Mouse (Mus musculus) urinary bladder, postnatal 4 days (tissue): Measurements from ENCODE around the gene Prkce.

Experiments
- DNase-seq, 2 experiments: peaks; one replicate each; pipeline ENCODE4 v3.0.0; 2021 to 2022; ENCODE audit warnings: low spot score in 2 of 2

The Prkce gene

DNA sequence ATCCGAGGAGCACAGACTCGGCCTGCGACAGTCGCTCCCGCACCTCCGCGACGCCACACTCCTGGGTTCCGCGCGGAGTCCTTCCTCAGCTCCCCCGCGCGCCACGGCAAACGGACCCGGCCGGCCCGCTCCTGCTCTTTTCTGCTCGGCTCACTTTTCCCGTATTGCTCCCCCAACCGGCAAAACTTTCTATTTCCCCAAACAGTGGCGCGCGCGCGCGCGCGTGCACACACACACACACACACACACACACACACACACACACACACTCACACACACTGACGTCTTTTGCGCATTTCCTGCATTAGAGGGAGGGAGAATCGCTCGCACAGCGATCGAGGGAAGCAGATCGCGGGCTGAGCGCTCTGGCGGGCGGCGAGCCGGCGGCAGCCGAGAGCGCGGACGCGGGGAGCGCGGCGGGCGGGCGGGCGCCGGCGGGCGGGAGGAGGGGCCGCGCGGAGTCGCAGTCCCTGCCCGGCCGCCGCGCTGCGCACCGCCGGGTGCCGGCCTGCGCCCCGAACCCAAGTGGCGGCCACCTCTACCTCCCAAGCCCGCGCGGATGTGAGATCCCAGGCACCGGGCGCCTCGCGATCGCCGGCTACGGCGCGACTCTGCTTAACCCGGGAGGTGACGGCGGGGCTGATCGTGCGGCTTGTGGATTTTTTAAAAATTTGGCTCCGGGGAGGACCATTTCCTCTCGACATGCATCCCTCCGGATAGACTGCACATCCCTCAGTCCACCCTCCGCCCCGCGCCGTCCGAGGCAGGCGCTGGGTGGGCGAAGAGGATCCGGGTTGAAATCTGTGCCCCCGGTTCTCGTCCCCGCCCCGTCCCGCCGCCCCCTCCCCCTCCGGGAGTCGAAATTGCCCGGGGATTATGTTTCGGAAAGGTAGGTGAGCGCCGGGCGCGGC is at the start of gene Prkce:
Gene Prkce (plus strand): TSS at position 466 of the 911 bp plus-strand sequence.
- peak; percentile 81 to 89 for DNase-seq

DNA sequence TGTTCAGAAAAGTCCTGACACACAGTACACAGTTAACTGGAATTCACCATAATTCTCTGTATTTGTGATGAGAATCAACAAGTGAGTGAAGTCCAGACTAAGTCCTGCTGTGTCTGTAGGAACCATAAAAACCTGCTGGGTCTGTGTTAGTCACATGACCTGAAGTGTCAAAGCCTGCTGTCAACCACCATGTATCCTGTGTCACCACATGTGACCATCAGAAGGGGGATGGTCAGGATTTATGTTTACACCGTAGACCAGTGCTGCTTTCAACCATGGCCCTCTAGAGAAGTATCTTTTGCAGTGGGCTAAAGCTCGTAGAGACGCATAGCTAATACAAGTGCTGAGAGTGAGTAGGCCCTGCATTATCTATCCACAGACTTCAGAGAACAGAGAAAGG is 44.4 kb upstream of the Prkce start:
- no peak for DNase-seq

DNA sequence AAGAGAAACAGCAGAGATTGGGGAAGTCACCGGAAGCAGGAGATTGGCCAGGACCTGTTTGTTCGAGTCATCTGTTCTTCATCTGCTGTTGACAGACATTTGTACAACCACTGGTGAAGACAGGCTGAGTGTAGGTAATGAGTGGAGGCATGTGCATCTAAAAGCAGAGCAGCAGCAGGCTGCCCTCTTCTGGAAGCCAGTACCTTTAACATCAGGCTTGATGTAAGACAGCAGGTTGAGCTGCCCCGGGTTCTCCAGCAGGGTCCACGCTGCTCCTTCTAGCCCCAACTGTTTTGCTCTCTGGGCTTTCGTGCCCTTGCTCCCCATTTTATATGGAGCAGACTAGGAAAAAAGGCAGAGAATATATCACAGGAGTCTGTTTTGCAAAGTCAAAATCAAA is 41.7 kb upstream of the Prkce start:
- no peak for DNase-seq

DNA sequence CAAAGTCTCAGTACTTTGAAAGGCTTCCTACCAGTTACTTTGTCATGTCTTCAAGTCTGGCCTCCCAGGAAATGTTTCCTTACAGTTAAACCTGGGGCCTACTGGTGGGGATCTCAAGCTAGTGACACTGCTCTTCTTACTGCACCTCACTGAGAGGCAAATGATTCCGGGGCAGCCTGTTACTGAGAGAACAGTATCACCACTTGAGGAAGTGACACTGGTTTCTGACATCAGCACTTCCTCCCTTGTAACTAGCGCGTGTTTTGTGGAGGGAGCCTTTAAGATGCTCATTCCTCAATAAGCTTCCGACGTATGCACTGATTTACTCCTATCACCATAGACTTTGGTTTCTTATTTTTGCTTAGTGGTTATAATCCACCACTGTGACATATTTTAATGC is 39.4 kb upstream of the Prkce start:
- DNase-seq = no peak

DNA sequence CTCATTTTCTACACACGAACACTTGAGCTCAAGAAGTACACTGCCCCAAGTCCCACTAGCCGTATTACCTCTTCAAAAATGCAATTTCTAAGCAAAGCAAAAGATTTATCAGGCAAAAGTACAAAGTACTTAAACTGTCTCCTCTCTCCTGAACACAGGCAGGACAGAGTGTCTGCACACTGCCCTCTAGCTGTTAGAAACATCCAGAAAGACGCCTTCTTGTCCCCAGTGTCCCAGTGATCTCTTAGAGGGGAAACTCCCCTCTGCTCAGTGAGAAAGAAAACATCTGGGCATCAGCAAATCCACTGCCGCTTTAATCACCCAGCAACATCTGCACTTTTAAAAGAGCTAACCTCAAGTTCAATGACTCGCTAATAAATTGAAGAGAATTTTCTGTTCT is 35.1 kb upstream of the Prkce start:
- no peak for DNase-seq

DNA sequence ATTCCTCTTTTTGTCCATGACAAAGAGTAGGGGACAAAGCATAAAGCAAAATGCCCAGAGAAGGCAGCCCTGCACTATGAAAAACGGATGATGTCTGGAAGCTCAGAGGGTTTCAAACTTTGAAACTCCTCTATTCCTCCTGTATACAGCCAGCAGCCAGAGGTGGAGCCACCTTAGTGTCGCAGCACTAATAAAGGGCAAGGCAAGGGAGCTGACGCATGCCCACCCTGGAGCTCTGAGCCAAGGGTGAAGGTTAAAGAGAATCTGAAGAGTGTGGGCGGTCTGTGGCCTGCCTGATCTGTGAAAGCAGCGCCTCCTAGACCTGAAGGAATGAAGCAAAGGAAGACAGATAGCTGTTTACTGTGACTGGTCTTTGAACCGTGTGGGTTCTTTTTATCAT is 33.1 kb upstream of the Prkce start:
- no peak for DNase-seq

DNA sequence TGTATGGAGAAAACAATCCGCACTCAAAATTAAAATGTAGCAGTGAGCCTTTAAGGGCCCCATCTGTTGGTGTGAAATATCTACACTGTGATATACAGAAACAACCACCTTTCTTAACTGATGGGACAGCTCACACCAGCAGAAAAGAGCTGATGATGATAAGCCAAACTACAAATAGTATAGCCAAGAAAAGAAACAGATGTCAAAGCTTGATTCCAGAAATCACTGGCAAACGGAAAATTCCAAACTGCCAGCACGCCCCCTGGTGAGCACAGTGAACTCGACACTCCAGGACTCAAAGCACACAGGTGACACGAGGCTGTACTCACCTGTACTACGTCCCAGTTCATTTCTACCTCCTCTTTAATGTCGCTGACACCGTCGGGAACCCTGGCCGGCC is 31.8 kb upstream of the Prkce start:
- no peak for DNase-seq

DNA sequence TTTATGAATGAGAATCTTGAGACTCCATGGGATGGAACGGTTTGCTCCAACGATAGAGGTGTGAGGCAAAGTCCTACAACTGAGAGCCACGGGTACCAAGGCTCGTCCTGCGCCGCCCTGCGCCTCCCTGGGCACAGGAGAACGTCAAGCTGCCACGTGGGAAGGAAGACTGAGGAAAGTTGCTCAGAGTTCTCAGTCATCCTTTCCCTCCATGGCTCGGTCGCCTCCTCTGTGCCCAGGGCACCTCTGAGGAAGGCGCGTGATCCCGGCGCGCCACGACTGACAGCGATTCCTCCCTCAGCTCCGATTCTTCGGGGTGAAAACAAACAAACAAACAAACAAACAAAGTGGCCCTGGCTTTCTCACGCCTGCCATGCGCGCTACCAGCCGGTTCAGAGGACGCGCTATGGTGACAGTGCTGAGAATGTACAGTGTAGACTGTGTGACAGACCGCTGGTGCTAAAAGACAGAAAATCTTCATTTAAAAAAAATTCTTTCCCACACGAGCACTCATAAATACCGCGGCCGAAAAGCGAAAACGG is 23.0 kb upstream of the Prkce start:
- DNase-seq = peak in 1 of 2 experiments; percentile 21

DNA sequence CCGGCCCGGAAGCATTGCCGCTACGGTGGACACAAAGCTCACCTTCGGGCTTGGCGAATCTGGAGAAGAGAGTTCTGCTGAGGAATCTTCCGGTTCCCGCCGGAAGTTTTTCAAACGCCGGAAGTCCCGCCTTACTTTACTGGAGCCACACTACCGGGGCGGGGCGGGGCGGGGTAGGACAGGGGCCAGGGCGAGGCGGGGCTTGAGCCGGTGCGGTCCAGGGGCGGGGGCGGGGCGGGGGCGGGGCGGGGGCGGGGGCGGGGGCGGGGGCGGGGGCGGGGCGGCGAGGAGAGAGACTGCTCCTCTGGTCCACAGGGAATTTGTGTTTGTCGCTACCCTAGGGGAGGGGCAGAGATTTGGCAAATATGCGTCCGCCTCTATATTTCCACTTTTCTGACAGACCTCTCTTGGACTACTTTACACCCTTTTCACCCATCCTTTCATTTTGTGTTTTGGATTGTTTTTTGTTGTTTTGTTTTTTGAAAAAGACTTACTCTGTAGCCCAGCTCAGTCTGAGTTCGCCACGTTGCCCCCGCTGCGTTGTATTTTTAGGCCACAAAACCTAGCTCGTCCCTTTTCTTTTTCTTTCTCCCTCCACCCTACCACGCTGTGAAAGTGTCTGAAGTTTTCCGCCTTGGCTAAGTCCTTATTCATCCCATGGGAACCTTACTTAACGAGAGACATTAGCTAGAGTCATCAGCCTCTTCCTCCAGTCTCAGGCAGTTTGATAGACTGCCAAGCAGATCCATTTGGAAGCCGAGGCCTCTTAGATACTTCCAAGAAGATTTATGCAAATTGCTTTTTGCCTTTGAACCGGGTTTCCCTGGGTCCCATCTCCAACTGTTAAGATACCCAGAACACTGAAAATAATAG is 22.3 kb upstream of the Prkce start, which contains the start of gene Srbd1:
Gene Srbd1 (minus strand): TSS at position 97 of the 873 bp plus-strand sequence.
- peak; percentile 83 to 90 for DNase-seq

DNA sequence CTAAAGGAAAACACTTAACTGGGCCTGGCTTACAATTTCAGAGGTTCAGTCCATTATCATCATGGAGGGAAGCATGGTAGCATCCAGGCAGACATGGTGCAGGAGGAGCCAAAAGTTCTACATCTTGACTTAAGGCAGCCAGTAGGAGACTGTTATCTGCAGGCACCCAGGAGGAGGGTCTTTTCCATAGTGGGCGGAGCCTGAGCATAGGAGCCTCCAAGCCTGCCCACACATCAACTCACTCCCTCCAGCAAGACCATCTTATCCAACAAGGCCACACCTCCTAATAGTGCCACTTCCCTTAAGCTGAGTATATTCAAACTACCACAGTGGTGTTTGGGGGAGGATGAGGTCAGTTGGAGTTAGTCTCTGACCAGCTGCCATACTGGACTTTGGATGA is 17.9 kb upstream of the Prkce start:
- no peak for DNase-seq

DNA sequence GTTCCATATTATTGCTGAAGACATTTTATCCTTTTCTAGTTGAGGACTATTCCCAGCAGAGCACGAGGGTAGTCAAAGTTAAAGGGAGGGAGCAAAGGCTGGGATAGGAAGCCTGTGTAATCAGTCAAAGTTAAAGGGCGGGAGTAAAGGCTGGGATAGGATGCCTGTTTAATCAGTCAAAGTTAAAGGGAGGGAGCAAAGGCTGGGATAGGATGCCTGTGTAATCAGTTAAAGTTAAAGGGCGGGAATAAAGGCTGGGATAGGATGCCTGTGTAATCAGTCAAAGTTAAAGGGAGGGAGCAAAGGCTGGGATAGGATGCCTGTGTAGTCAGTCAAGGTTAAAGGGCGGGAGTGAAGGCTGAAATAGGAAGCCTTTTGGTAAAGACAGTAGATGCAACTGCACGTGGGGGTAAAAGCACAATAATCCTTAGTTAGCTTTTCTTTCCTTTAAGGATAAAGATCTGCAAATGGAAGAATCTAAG is 16.7 kb upstream of the Prkce start:
- DNase-seq = peak in 1 of 2 experiments; percentile 46

DNA sequence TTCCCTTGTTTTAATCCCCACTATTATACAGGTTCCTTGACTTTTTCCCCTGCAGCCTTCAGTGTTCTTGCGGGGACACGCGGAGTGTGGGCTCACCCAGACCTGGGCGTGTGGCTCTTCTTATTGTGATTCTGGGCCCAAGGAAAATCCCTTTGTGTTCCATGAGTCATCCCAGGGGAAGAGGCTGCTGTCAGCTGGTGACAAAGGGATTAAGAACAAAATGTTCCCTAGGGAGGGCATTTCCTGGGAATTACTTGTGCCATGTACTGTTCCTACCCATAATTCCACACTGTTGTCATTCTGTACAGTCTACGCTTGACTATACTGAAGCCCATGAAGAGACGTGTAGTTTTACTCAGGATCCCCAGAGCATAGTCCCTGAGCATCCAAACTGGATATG is 10.6 kb upstream of the Prkce start:
- DNase-seq = no peak

DNA sequence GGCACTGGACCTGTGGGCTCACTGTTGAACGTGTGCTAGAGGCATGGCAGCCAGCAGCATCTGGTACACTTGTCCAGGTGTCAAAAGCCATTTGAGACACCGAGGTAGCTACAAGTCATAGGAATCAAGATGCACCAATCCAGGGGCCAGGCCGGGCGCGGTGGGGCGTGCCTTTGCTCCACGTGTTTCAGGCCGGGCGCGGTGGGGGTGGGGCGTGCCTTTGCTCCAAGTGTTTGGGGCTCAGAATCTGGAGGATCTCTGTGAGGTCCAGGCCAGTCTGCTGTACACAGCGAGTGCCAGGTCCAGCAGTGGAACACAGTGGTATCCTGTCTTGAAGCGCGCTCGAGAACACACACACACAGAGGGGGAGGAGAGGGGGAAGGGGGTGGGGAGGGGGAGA is 4.9 kb upstream of the Prkce start:
- no peak for DNase-seq

DNA sequence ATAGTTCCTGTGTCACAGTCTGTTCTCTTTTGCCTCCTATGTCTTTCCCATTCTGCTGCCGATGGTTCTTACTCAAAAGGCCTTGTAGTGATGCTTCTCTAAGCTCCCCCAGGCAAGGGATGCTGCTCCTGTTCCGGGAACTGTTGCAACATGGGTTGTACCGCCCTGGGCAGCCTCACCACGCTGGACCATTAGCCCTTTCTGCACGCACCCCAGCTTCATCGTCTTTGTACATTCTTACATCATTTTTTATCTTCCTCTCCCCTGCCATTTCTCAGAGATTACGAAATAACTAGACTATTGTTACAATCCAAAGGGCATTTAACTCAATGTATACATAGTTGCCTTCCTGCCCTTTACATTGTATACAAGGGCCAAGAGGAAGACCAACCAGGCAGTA is 3.2 kb upstream of the Prkce start:
- DNase-seq = no peak

DNA sequence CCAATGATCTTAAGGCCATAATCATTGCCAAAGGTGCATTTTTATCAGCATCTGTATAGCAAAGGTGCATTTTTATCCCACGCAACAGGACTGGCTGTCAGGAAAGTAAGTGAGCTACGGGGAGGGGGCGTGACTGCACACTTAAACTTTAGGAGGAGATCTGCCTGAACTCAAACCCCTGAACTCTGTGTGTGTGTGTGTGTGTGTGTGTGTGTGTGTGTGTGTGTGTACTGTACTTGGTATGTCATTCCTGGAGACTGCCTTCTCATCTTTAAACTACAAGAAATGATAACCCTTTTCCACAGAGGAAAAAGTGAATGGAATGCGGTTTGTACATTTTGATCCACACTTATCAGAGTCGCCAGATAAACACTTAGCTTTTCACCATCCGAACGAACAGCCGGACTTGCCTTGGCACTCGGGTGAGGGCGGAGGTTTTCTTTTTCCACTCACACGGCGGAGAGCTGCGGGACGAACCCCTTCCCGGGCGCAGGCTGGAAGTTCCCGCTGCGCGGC is 1.5 kb upstream of the Prkce start:
- DNase-seq = no peak

DNA sequence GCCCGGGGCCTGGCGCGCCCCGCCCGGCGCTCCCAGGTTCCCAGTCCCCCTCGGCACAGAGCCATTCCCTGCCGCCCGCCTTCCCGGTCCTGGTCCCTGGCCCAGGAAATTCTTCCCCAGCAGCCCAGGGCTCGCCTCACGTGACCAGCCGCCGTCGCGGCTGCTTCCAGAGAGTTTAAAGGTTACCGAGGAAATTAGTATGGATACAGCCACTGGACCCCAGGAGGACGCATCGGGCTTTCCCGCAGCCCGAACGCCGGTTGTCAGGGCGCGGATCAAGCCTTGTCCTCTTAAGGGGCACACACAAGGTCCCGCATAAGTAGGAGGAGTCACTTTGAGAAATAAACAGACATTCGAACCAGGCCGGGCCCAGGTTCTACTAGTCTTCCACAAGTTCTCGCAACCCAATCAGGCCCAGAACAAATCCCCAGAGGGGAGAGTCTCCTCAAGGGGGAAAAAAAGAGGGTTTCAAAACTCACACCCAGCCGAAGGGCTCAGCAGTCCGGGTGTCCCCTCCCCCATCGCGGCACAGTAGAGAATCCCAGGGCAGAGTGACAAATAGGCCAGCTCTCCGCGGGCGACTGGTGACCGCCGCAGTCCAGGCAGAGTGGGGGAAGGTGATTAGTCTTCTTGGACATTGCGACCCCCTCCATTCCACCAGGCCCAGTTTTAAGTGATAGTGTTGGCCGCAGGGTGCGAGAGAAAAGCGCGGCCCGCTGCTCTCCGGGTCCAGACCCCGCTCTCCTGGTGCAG is 842 bp upstream of the Prkce start:
- peak; percentile 77 to 82 for DNase-seq

DNA sequence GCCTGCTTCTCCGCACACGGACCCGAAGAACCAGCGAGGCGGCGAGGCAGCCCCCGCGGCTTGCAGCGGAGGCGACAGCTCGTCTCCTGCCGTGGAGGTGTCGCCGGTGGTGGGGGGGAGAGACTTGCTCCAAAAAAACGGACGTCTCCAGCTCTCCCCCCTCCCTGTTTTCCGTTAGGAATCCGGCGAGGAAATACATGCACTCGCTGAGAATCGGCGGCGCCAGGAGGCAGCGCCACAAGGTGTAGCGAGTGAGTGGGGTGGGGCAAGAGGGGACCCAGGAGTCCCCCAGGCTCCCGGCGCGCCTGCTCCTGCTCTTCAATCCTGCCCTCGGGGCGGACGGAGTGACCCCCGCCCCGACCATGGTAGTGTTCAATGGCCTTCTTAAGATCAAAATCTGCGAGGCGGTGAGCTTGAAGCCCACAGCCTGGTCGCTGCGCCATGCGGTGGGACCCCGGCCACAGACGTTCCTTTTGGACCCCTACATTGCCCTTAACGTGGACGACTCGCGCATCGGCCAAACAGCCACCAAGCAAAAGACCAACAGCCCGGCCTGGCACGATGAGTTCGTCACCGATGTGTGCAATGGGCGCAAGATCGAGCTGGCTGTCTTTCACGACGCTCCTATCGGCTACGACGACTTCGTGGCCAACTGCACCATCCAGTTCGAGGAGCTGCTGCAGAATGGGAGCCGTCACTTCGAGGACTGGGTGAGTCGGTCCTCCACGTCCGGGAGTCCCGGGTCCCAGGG is 821 bp downstream of the Prkce start:
- no peak for DNase-seq

DNA sequence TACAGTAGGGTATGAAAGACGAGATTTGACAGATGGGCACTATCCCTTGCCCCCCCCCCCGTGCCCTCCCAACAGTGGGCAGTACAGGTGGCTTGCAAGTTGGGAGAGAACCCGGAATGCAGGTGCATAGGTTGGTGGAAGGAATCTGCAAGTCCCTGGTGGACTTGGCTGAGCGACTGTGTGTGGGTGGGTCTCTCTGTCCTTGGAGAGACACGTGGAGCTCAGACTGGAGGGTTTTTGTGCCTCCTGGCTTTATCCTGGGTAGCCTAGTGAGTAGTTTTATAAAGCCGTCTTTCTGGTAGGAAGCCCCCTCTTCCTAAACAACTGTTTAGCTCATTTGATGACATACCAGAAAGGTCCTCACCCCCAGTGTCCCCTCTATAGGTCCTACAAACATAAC is 1.5 kb downstream of the Prkce start:
- no peak for DNase-seq

DNA sequence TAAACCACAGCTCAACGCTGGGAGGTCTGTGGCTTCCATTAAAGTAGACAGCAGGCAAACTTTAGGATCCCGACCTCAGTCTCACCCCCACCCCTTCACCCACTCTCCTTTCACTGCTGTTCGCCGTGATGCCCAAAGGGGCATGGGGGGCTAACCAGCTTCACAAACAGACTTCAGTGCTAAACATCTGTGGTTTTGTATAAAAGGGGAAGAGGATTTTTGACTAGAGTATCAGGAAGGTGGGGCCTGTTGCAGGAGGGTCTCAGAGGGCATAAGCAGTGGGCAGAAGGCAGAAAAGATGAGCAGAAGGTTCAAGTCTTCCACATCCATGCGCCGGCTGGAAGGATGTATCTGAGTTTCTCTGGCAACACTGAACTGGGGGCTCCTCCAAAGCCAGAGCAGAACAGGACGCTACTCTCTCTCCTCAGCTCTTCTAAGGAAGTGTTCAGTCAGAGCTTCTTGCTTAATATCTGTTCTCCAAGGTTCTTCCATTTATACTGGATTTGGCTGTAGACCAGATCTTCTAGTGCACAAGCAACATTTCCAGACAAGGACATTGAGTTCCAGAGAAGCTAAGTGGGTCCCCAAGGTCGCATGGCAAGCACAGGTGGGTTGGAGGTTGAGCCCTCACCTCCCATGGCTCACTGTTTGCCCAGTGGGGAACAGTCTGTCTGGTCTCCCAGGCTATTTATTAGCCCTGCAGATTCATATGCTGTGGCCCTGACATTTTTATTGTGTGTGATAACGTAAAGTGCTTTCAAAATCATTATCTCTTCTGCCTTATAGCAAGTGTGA is 2.8 kb downstream of the Prkce start:
- DNase-seq = no peak

DNA sequence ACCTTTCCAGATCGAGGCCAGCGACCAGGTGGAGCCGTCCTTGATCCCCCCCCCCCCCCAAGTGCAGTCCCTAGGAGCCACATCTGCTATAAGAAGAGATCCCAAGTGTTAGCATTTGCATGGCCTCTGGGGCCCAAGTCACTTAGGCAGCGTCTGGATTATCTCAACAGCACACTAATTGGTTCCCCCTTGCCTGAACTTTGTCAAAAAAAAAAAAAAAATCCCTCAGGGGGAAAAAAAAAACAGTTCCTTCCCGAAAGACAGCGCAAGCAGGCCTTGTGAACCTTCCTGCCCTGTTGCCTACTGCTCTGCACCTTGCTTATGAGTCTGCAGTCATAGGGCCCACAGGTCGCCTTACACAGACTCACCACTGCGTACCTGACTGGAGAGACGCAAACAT is 7.9 kb downstream of the Prkce start:
- DNase-seq = no peak
